8 mouse cellular contexts compared by ENCODE assay signal in the genomic region with DNA sequence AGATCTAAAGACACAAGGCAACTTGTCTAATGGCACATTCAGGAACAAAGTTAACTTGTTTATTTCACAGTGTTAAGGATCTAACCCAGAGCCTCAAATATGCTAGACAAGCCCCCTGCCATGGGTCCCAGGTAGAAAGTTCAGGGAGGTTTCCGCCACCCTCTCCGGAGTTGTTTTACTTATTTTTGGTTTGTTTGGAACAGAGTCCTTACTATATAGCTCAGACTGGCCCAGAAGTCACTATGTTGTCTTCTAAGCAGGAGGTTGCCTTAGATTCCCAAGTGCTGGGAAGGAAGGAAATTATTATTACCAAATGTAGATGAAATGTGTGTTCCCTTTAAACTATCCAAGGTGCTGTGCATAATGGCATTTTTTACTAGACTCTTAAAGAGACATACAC. TPM values are rescaled to one million over a fixed set of nuclear protein-coding genes. Genes with fewer than 3 reads are reported as not detected.
A peak's percentile ranks its signal among the peaks of the same experiment; 100 is the strongest.
DNase-seq lines count a peak whose midpoint lies in the region; ATAC-seq and TF ChIP-seq lines count a peak whose summit lies in the region.

No protein-coding gene starts in this region.

- intact Hi-C loops in left cerebral cortex, adult 2 months (cut with DNase I), result no loop called here
- intact Hi-C loops in left cerebral cortex, postnatal 14 days (cut with DNase I), result no loop called here

- H3K4me2 ChIP-seq in embryonic facial prominence, embryonic 14.5 days (ENCODE audit: low read depth, low read length), result peak overlapping the region; percentile 57
- H3K4me2 ChIP-seq in neural tube, embryonic 14.5 days (ENCODE audit: low read depth, low read length), result peak overlapping the region; percentile 43

- H3K9me3 ChIP-seq in embryonic facial prominence, embryonic 14.5 days (ENCODE audit: control insufficient read depth, low read length), result no peaks in the 10 kb centered on the region
- no peaks in the 10 kb centered on the region for H3K9me3 ChIP-seq in limb, embryonic 10.5 days (replicated peaks)
- H3K9me3 ChIP-seq in neural tube, embryonic 14.5 days (ENCODE audit: control insufficient read depth, low read length), result no peaks in the 10 kb centered on the region

- H3K9ac ChIP-seq in embryonic facial prominence, embryonic 14.5 days (ENCODE audit: low read depth, low read length), result peak overlapping the region; percentile 49
- no peak overlapping the region for H3K9ac ChIP-seq in neural tube, embryonic 14.5 days (replicated peaks; ENCODE audit: low read depth, low read length)

- H3K27me3 ChIP-seq in embryonic facial prominence, embryonic 14.5 days (replicated peaks; ENCODE audit: control insufficient read depth, insufficient read depth, low read length), result no peaks in the 10 kb centered on the region
- no peaks in the 10 kb centered on the region for H3K27me3 ChIP-seq in limb, embryonic 10.5 days (ENCODE audit: low read depth, poor library complexity, severe bottlenecking)
- no peaks in the 10 kb centered on the region for H3K27me3 ChIP-seq in neural tube, embryonic 14.5 days (ENCODE audit: control insufficient read depth, insufficient read depth, low read length)

- H3K4me3 ChIP-seq in left cerebral cortex, adult 2 months, result peak overlapping the region; percentile 67
- peak overlapping the region; percentile 54 for H3K4me3 ChIP-seq in embryonic facial prominence, embryonic 14.5 days (ENCODE audit: low read depth, low read length)
- H3K4me3 ChIP-seq in limb, embryonic 10.5 days, result peak overlapping the region; percentile 54
- peak overlapping the region; percentile 54; the same call in 1 of the 2 replicates for H3K4me3 ChIP-seq in neural tube, embryonic 14.5 days (ENCODE audit: low read depth, low read length)

- TF ChIP-seq CTCF in left cerebral cortex, adult 2 months (IDR thresholded peaks at IDR 0.05), result no peak

- no peaks in the 10 kb centered on the region for H3K36me3 ChIP-seq in embryonic facial prominence, embryonic 14.5 days (ENCODE audit: control insufficient read depth, insufficient read depth, low read length)
- H3K36me3 ChIP-seq in limb, embryonic 10.5 days, result no peaks in the 10 kb centered on the region
- H3K36me3 ChIP-seq in neural tube, embryonic 14.5 days (ENCODE audit: control insufficient read depth, insufficient read depth, low read length), result no peaks in the 10 kb centered on the region

- peak overlapping the region; percentile 10; the same call in 1 of the 2 replicates for H3K27ac ChIP-seq in left cerebral cortex, adult 2 months
- peak overlapping the region; percentile 78 for H3K27ac ChIP-seq in embryonic facial prominence, embryonic 14.5 days (replicated peaks; ENCODE audit: low read depth, low read length)
- peak overlapping the region; percentile 78 for H3K27ac ChIP-seq in limb, embryonic 10.5 days
- H3K27ac ChIP-seq in neural tube, embryonic 14.5 days (ENCODE audit: low read depth, low read length), result no peak overlapping the region

- DNase-seq in left cerebral cortex, adult 2 months (ENCODE audit: extremely low spot score in 1 of 2, low spot score in 2 of 2), result no peak
- no peak for DNase-seq in left cerebral cortex, postnatal 14 days (ENCODE audit: low spot score in 2 of 2)
- no peak for DNase-seq in embryonic facial prominence, embryonic 14.5 days (ENCODE audit: low spot score)
- DNase-seq in limb, embryonic 10.5 days (ENCODE audit: low spot score), result no peak
- no peak for DNase-seq in cerebellum, adult 18-20 months
- DNase-seq in adipocyte (ENCODE audit: low spot score), result no peak
- no peak for DNase-seq in testis, postnatal 10 days (ENCODE audit: low spot score)

- WGBS in embryonic facial prominence, embryonic 14.5 days, result 40% methylated on average over 2 of the region's 2 CpGs
- 50% methylated on average over 2 of the region's 2 CpGs for WGBS in limb, embryonic 10.5 days
- WGBS in neural tube, embryonic 14.5 days, result 64% methylated on average over 2 of the region's 2 CpGs

- peaks cover 9% of the 10 kb centered on the region for H3K4me1 ChIP-seq in embryonic facial prominence, embryonic 14.5 days (ENCODE audit: control insufficient read depth, insufficient read depth, low read length)
- peaks cover 11% of the 10 kb centered on the region for H3K4me1 ChIP-seq in limb, embryonic 10.5 days
- peaks cover 8% of the 10 kb centered on the region for H3K4me1 ChIP-seq in neural tube, embryonic 14.5 days (ENCODE audit: control insufficient read depth, insufficient read depth, low read length)

- no peak for ATAC-seq in embryonic facial prominence, embryonic 14.5 days (ENCODE audit: low read depth)
- ATAC-seq in neural tube, embryonic 14.5 days (ENCODE audit: low read depth), result no peak

RNA-seq across cellular contexts. Expression of a gene that starts 9.7 kb away (rescaled TPM):
- 10 to 100 TPM; 66.5 to 67.3 TPM for total RNA-seq in left cerebral cortex, adult 2 months (2021)
- total RNA-seq in left cerebral cortex, postnatal 14 days (2021), result 10 to 100 TPM; 61.7 to 63.4 TPM
- polyA plus RNA-seq in embryonic facial prominence, embryonic 14.5 days (2014; fragmentation: Nextera tagmentation; extraction: Ambion mirVana), result 149 and 179 TPM in 2 replicates
- polyA plus RNA-seq in limb, embryonic 10.5 days (2016; fragmentation: Nextera tagmentation; extraction: Ambion mirVana), result 153 and 185 TPM in 2 replicates
- polyA plus RNA-seq in neural tube, embryonic 14.5 days (2014; fragmentation: Nextera tagmentation; extraction: Ambion mirVana), result 228 and 239 TPM in 2 replicates
